Mouse (Mus musculus) hindbrain, postnatal 0 days (tissue): ENCODE measurements around the gene Rab2b. TPM values are rescaled to one million over a fixed set of nuclear protein-coding genes. Genes with fewer than 3 reads are reported as not detected.

Experiments
- ATAC-seq: fragments of 200-750 bp; cut with Nextera tagmentation; 2 replicates; pipeline ENCODE4 v1.8.0; 2017; ENCODE audit warnings: mild to moderate bottlenecking, moderate TSS enrichment, moderate library complexity
- DNase-seq: peaks from one replicate; pipeline ENCODE4 v3.0.0-alpha.2; 2015; ENCODE audit warnings: low spot score
- H3K27ac ChIP-seq: fragments of 300-500 bp; sonication (generic); 2 replicates; pipeline ENCODE4 v1.5.1; 2014; ENCODE audit warnings: mild to moderate bottlenecking
- H3K27me3 ChIP-seq: fragments of 300-500 bp; sonication (generic); 2 replicates; pipeline ENCODE4 v1.6.1; 2014; ENCODE audit warnings: low read length, mixed read lengths; ENCODE audit not compliant: insufficient read depth
- H3K36me3 ChIP-seq: fragments of 300-500 bp; sonication (generic); 2 replicates; pipeline ENCODE4 v1.6.1; 2014; ENCODE audit warnings: low read length, mixed read lengths; ENCODE audit not compliant: insufficient read depth
- H3K4me1 ChIP-seq: fragments of 300-500 bp; sonication (generic); 2 replicates; pipeline ENCODE4 v1.6.1; 2014; ENCODE audit warnings: antibody characterized with exemption, low read length, mixed read lengths; ENCODE audit not compliant: insufficient read depth
- H3K4me2 ChIP-seq: fragments of 300-500 bp; sonication (generic); 2 replicates; pipeline ENCODE4 v1.6.1; 2014; ENCODE audit warnings: low read depth, mild to moderate bottlenecking, low read length, moderate library complexity, mixed read lengths
- H3K4me3 ChIP-seq: fragments of 300-500 bp; sonication (generic); 2 replicates; pipeline ENCODE4 v1.5.1; 2014; ENCODE audit warnings: low read length
- H3K9ac ChIP-seq: fragments of 300-500 bp; sonication (generic); replicated peaks from 2 replicates; pipeline ENCODE4 v1.6.1; 2014; ENCODE audit warnings: mild to moderate bottlenecking, low read length, moderate library complexity, mixed read lengths
- H3K9me3 ChIP-seq: fragments of 300-500 bp; sonication (generic); 2 replicates; pipeline ENCODE4 v1.6.1; 2016; ENCODE audit warnings: low read length, mixed read lengths
- CTCF ChIP-seq: IDR thresholded peaks from 2 replicates; pipeline ENCODE4 v1.5.1; 2016; ENCODE audit warnings: antibody characterized with exemption, control low read depth, low read depth
- WGBS: fragments of 180-500 bp; shearing (Covaris S2); extraction: QIAGEN DNeasy Blood & Tissue Kit; methylation state at CpG from one replicate; pipeline ENCODE4 v1.1.7; 2014; 5-methylcytosine and 5-hydroxymethylcytosine counted together
- polyA plus RNA-seq: library from polyadenylated mRNA; unstranded; fragments of >200 nt; fragmentation: Nextera tagmentation; extraction: Ambion mirVana; gene quantifications from 2 replicates; pipeline ENCODE4 v1.2.1, GENCODE M21; 2015
- total RNA-seq: library from RNA; depleted of rRNA; stranded (reverse); fragments of >200 nt; gene quantifications from 2 replicates; pipeline ENCODE4 v1.2.3, GENCODE M21; 2014

Gene Rab2b
- total and polyA plus RNA-seq, 2 experiments from 2014 or later, result 45.5 to 48.5 TPM

DNA sequence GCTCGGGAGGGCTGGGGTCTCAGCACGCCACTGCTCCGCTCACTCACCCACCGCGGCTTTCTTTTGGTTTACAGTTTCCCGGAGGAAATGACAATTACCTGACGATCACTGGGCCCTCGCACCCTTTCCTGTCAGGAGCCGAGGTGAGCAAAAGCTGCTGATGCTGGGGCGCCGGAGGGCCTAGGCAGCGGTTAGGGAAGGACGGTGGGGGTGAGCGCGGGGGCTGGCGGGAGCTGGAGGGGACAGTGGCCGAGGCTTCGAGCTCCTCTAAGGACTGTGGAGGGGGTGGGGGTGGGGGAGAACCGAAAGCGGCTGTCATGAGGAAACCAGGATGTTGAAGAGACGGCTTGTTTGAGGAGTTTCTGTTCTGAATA is 389 bp upstream of the Rab2b start:
- Histone ChIP-seq H3K27ac (peak overlapping the region; percentile 93), H3K27me3 (no peaks in the 10 kb centered on the region), H3K4me2 (peak overlapping the region; percentile 68), H3K36me3 (0 out of 2 replicates have a peak, but pooled peaks cover 4% of the 10 kb centered on the region), H3K9me3 (no peaks in the 10 kb centered on the region), H3K4me1 (peaks cover 4% of the 10 kb centered on the region; the same call in 1 of the 2 replicates), H3K9ac (peak overlapping the region; percentile 83), H3K4me3 (peak overlapping the region; percentile 90)
- TF ChIP-seq CTCF, result no peak
- WGBS, result 1% methylated on average over 21 of the region's 21 CpGs
- peak; percentile 46 for ATAC-seq
- no peak for DNase-seq

DNA sequence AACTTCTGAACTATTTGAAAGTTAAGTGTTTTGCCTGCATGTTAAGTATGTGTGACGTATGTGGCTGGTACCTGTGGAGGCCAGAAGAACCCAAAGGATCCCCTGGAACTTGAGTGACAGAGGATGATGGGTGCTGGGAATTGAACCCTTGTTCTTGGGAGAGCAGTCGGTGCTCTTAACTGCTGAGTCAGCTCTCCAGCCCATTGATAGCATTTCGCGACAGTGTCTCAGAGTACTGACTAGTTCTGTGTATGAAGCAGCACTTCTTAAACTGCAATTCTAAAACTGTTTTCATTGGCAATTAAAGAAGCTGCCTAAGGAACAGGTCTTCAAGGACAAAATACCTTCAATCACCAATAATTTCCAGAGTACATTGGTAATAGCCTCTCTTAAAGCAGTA is 2.1 kb downstream of the Rab2b start:
- WGBS, result 92% methylated on average over 4 of the region's 4 CpGs
- DNase-seq (no peak), ATAC-seq (no peak)
- H3K4me1 ChIP-seq, result peaks cover 4% of the 10 kb centered on the region; the same call in 1 of the 2 replicates
- TF ChIP-seq CTCF, result no peak
- peaks cover 23% of the 10 kb centered on the region; the same call in 1 of the 2 replicates for H3K36me3 ChIP-seq
- no peaks in the 10 kb centered on the region for H3K27me3 ChIP-seq
- no peaks in the 10 kb centered on the region for H3K9me3 ChIP-seq
- no peak overlapping the region for H3K27ac ChIP-seq
- no peak overlapping the region for H3K9ac ChIP-seq
- H3K4me2 ChIP-seq, result no peak overlapping the region
- no peak overlapping the region for H3K4me3 ChIP-seq

DNA sequence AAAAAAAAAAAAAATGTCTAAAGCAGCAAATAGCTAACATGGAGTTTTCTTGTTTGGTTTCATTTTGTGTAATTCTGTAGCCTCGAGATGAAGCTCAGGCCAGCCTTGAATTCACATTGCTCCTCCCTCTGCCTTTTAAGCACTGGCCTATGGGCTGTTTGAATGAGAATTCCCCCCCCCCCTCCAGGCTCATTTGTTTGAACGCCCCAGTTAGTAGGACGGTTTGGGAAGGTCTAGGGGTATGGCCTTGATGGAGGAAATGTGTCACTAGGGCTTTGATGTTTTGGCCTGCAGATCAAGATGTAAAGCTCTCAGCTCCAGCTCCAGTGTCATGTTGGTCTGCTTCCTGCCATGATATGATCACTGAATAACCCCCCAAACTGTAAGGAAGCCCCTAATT is 6.6 kb downstream of the Rab2b start:
- WGBS, result 58% methylated on average over 3 of the region's 3 CpGs
- H3K9me3 ChIP-seq, result no peaks in the 10 kb centered on the region
- no peaks in the 10 kb centered on the region for H3K27me3 ChIP-seq
- H3K4me1 ChIP-seq, result no peaks in the 10 kb centered on the region
- TF ChIP-seq CTCF, result no peak
- H3K4me3 ChIP-seq, result no peak overlapping the region
- DNase-seq (no peak), ATAC-seq (no peak)
- peaks cover 23% of the 10 kb centered on the region for H3K36me3 ChIP-seq
- H3K4me2 ChIP-seq, result no peak overlapping the region
- H3K27ac ChIP-seq, result no peak overlapping the region
- no peak overlapping the region for H3K9ac ChIP-seq

DNA sequence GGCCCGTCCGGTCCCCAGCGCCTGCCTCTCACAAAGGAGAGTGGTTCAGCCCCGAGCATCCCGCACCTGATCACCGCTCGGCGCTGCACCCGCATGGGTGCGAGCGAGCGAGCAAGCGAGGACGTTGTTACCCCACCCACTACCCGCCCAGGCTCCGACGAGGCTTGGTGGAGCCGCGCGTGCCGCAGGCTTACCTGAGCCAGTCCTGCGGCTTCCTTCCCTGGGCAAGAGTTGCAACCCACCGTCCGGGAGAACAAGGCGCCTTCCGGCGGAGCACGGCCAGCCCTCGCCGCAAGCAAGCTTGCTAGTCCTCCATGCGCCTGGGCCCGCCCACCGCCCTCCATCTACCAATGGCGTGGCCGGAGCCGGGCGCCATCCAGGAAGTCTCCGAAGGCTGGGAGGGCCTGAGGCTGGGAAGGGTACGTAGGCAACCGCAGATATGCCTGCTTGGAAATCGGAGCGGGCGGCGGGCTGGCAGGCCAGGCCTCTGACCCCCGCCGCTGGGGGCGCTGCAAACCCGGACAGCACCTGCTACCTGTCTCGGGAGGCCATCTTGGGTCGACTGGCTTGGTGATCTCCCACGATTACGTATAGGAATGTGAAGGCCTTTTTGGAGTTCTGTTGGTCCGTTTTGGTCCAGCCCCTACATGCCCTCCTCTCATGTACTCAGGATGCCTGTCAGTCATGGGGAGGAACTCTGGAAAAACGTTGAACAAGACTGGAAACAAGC is 21.7 kb downstream of the Rab2b start, which contains the start of gene Chd8:
TSS of gene Chd8 (minus strand) at position 297 of the 730 bp plus-strand sequence.
- peak; percentile 98 for DNase-seq
- TF ChIP-seq CTCF, result peak; percentile 84
- Histone ChIP-seq H3K4me2 (peak within 1 kb of the TSS; percentile 86), H3K4me1 (0 out of 2 replicates have a peak, but pooled peaks cover 7% of the 10 kb centered on the region), H3K4me3 (peak within 1 kb of the TSS; percentile 93), H3K9me3 (no peaks in the 10 kb centered on the region), H3K27ac (peak within 1 kb of the TSS; percentile 94), H3K36me3 (peaks cover 6% of the 10 kb centered on the region; the same call in 1 of the 2 replicates), H3K9ac (peak within 1 kb of the TSS; percentile 88), H3K27me3 (no peaks in the 10 kb centered on the region)
- under 1% methylated on average over 54 of the region's 54 CpGs for WGBS
- ATAC-seq, result peak; percentile 100

DNA sequence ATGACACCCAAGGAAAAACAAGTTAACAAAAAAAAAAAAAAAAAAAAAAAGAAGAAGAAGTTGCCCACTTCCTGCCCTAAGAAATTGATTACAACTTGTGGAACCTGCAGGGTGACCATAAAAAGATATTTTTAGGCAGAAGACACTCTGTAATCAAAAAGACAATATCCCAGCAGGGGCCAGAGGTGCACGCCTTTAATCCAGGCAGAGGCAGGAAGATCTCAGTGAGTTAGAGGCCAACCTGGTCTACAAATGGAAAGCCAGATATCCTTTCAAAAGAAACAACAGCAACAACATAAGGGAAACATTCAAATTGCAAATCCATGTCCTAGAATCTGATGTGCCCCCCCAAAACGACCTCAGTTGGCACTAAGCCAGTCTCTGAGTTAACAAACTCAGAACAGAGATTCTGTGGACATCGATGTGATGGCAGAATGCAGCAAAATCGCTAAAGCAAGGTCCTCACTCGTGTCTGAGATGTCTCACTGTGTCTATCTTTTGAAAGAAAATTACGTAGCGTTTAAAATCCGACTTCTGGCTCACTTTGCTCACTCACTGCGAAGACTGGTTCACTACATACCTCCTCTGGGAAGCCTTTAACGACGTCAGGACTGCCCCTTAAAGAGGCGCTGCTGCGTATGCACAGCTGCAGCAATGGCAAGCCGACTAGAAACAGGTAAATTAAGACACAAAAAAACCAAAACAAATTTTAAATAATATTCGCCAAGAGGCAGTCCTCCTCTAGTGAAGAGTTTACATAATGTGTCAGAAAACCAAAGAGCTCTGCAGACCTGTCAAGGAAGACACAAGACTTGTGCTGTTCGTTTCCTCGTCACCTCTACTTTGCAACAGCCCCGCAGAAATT is 22.8 kb downstream of the Rab2b start:
- Histone ChIP-seq H3K36me3 (no peaks in the 10 kb centered on the region), H3K4me2 (peak overlapping the region; percentile 86), H3K27me3 (no peaks in the 10 kb centered on the region), H3K9ac (peak overlapping the region; percentile 88), H3K4me3 (peak overlapping the region; percentile 93), H3K9me3 (no peaks in the 10 kb centered on the region), H3K4me1 (0 out of 2 replicates have a peak, but pooled peaks cover 7% of the 10 kb centered on the region), H3K27ac (peak overlapping the region; percentile 94)
- WGBS, result 5% methylated on average over 18 of the region's 18 CpGs
- ATAC-seq (no peak), DNase-seq (peak; percentile 50)
- no peak for TF ChIP-seq CTCF

DNA sequence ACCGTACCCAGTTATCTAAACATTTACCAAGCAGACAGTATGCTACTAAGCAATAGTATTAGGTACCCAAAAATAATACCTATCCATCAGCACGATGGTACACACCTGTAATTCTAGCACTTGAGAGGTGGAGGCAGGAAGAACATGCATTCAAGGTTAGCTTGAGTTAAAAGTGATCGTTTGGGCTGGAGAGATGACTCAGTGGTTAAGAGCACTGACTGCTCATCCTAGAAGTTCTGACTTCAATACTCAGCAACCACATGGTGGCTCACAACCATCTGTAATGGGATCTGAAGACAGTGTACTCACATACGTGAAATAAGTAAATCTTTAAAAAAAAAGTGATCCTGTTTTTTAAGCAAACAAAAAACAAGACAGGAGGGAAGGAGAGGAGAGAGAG is 33.2 kb downstream of the Rab2b start:
- DNase-seq, result no peak
- 84% methylated on average over 4 of the region's 4 CpGs for WGBS

More for the DNA sequence above, 33.2 kb downstream of the Rab2b start:
- TF ChIP-seq CTCF, result no peak
- ATAC-seq, result no peak
- Histone ChIP-seq H3K27ac (no peak overlapping the region), H3K4me3 (no peak overlapping the region), H3K27me3 (no peaks in the 10 kb centered on the region), H3K4me2 (no peak overlapping the region), H3K9me3 (no peaks in the 10 kb centered on the region), H3K9ac (no peak overlapping the region), H3K4me1 (peaks cover 12% of the 10 kb centered on the region; the same call in 1 of the 2 replicates), H3K36me3 (no peaks in the 10 kb centered on the region)
